ENCODE assay signal across 14 mouse cellular contexts in genomic region chr2:51610305-51610704, GRCm38 (mm10). TPM values are rescaled to one million over a fixed set of nuclear protein-coding genes. Genes with fewer than 3 reads are reported as not detected.
DNase-seq lines count a peak whose midpoint lies in the region; ATAC-seq and TF ChIP-seq lines count a peak whose summit lies in the region.
"Had no signal": no experiment of that assay in that cellular context is flagged by ENCODE, and none has a peak within 500 bp of the region (broad histone marks: within the 10 kb centered on the region; RNA-seq: fewer than 3 reads in every experiment).

No protein-coding gene starts in this region.

- no peaks in the 10 kb centered on the region for H3K36me3 ChIP-seq in limb, embryonic 13.5 days
- H3K36me3 ChIP-seq in limb, embryonic 10.5 days, result no peaks in the 10 kb centered on the region
- H3K36me3 ChIP-seq in forebrain, postnatal 0 days (ENCODE audit: insufficient read depth), result no peaks in the 10 kb centered on the region
- H3K36me3 ChIP-seq: heart, embryonic 15.5 days; liver, embryonic 15.5 days had no signal

- ATAC-seq in limb, embryonic 13.5 days (ENCODE audit: low FRiP score, low read depth), result no peak
- ATAC-seq in forebrain, postnatal 0 days, result peak; percentile 76

- TF ChIP-seq CTCF in forebrain, postnatal 0 days (IDR thresholded peaks at IDR 0.05; ENCODE audit: low read depth), result no peak

- H3K4me1 ChIP-seq in limb, embryonic 13.5 days, result peaks cover 6% of the 10 kb centered on the region; the same call in 1 of the 2 replicates
- no peaks in the 10 kb centered on the region for H3K4me1 ChIP-seq in limb, embryonic 10.5 days
- peaks cover 4% of the 10 kb centered on the region; the same call in 1 of the 2 replicates for H3K4me1 ChIP-seq in forebrain, postnatal 0 days (ENCODE audit: insufficient read depth)
- H3K4me1 ChIP-seq: heart, embryonic 15.5 days; liver, embryonic 15.5 days had no signal

- H3K9me3 ChIP-seq in limb, embryonic 13.5 days, result no peaks in the 10 kb centered on the region
- no peaks in the 10 kb centered on the region for H3K9me3 ChIP-seq in limb, embryonic 10.5 days (replicated peaks)
- no peaks in the 10 kb centered on the region for H3K9me3 ChIP-seq in forebrain, postnatal 0 days (ENCODE audit: low read length)
- H3K9me3 ChIP-seq: heart, embryonic 15.5 days; liver, embryonic 15.5 days had no signal

- no peak overlapping the region for H3K27ac ChIP-seq in limb, embryonic 13.5 days
- no peak overlapping the region for H3K27ac ChIP-seq in limb, embryonic 10.5 days
- no peak overlapping the region for H3K27ac ChIP-seq in forebrain, postnatal 0 days (ENCODE audit: low read depth, low read length)
- H3K27ac ChIP-seq: heart, embryonic 15.5 days; kidney, postnatal 0 days; liver, embryonic 15.5 days had no signal

- no peaks in the 10 kb centered on the region for H3K27me3 ChIP-seq in limb, embryonic 13.5 days
- H3K27me3 ChIP-seq in limb, embryonic 10.5 days (ENCODE audit: low read depth, poor library complexity, severe bottlenecking), result no peaks in the 10 kb centered on the region
- H3K27me3 ChIP-seq in forebrain, postnatal 0 days (ENCODE audit: insufficient read depth, low read length), result no peaks in the 10 kb centered on the region
- H3K27me3 ChIP-seq: heart, embryonic 15.5 days; liver, embryonic 15.5 days had no signal

- 0 out of 2 replicates have a peak overlapping the region, but pooled peaks have one; percentile 3 for H3K4me2 ChIP-seq in limb, embryonic 13.5 days (replicated peaks)
- H3K4me2 ChIP-seq in forebrain, postnatal 0 days (ENCODE audit: low read depth), result peak overlapping the region; percentile 44
- H3K4me2 ChIP-seq: heart, embryonic 15.5 days; liver, embryonic 15.5 days had no signal

- 53% methylated on average over 10 of the region's 10 CpGs for WGBS in limb, embryonic 13.5 days
- 67% methylated on average over 10 of the region's 10 CpGs for WGBS in limb, embryonic 10.5 days
- WGBS in forebrain, postnatal 0 days, result 1% methylated on average over 10 of the region's 10 CpGs

- no peak overlapping the region for H3K9ac ChIP-seq in limb, embryonic 13.5 days
- H3K9ac ChIP-seq in forebrain, postnatal 0 days, result peak overlapping the region; percentile 37
- H3K9ac ChIP-seq: heart, embryonic 15.5 days; liver, embryonic 15.5 days had no signal

- no peak for DNase-seq in limb, embryonic 10.5 days (ENCODE audit: low spot score)
- DNase-seq in forebrain, postnatal 0 days, result peak; percentile 71
- DNase-seq in layer of hippocampus, postnatal 36 days, result peak; percentile 23 to 24
- peak; percentile 29 for DNase-seq in right cerebral cortex, postnatal 14 days
- no peak for DNase-seq in thymus, postnatal 10 days (ENCODE audit: low spot score in 2 of 2)
- no peak for DNase-seq in kidney, postnatal 36 days
- DNase-seq: cerebellum, adult 9-10 months; thymus, postnatal 36 days had no signal

- H3K4me3 ChIP-seq in limb, embryonic 13.5 days, result no peak overlapping the region
- no peak overlapping the region for H3K4me3 ChIP-seq in limb, embryonic 10.5 days
- H3K4me3 ChIP-seq in forebrain, postnatal 0 days (ENCODE audit: low read depth, low read length), result peak overlapping the region; percentile 24
- H3K4me3 ChIP-seq: heart, embryonic 15.5 days; liver, embryonic 15.5 days; myocyte had no signal

RNA-seq across cellular contexts. Expression of gene Tas2r134, which starts 17.0 kb away (rescaled TPM):
- polyA plus RNA-seq in limb, embryonic 13.5 days (2015; fragmentation: Nextera tagmentation; extraction: Ambion mirVana), result not detected in 2 replicates
- not detected in 2 replicates for polyA plus RNA-seq in limb, embryonic 10.5 days (2016; fragmentation: Nextera tagmentation; extraction: Ambion mirVana)
- not detected in 2 replicates for total RNA-seq in forebrain, postnatal 0 days (2014; rRNA removed)
- not detected in 2 replicates for polyA plus RNA-seq in forebrain, postnatal 0 days (2015; fragmentation: Nextera tagmentation; extraction: Ambion mirVana)
- total RNA-seq in layer of hippocampus, postnatal 36 days (2021), result not detected
- total RNA-seq: ES-E14 had no signal
- polyA plus RNA-seq: heart, embryonic 15.5 days; kidney, postnatal 0 days; liver, embryonic 15.5 days; myocyte had no signal

Comparison
In these comparisons a context has a peak if more than half of its experiments do, and no peak if none do; other contexts are left out.
1. DNase-seq: peak in forebrain, postnatal 0 days (single experiment), layer of hippocampus, postnatal 36 days (2 of 2) and right cerebral cortex, postnatal 14 days (single experiment); none in limb, embryonic 10.5 days (single experiment), thymus, postnatal 10 days (0 of 2) and kidney, postnatal 36 days (0 of 2).